Mouse (Mus musculus) bone marrow, adult 2 months (tissue): ENCODE measurements around the gene Spock2.

ENCODE experiments used
- CTCF ChIP-seq: fragments of 200-500 bp; IDR thresholded peaks from 2 replicates; pipeline ENCODE4 v1.5.1; 2011; ENCODE audit warnings: low read length, control low read depth; ENCODE audit not compliant: control insufficient read depth, insufficient read depth
- POLR2A ChIP-seq: fragments of 200-500 bp; IDR thresholded peaks from 2 replicates; pipeline ENCODE4 v1.6.1; 2011; ENCODE audit warnings: low read depth, mild to moderate bottlenecking, control low read depth, low read length, borderline replicate concordance; ENCODE audit not compliant: control insufficient read depth

GRCm38 (mm10) chr10:60120630-60121029, 14.6 kb downstream of the Spock2 start:
- TF ChIP-seq CTCF = no peak
- no peak for TF ChIP-seq POLR2A
